Comparison of ENCODE assay signal across 13 mouse cellular contexts in the genomic region with DNA sequence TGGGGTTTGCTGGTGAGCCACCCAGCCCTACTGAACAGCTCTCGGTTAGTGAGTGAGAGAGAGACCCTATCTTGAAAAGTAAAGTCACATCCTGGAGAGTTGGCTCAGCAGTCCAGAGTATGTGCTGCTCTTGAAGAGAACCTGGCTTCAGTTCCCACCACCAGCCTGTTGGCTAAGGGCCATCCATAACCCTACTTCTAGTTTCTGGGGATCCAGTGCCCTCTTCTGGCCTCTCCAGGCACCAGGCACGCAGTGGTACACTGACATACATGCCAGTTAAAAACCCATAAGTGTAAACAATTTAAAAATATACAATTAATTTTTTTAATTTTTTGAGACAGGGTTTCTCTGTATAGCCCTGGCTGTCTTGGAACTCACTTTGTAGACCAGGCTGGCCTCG. TPM values are rescaled to one million over a fixed set of nuclear protein-coding genes. Genes with fewer than 3 reads are reported as not detected.
DNase-seq lines count a peak whose midpoint lies in the region; ATAC-seq and TF ChIP-seq lines count a peak whose summit lies in the region.
"Had no signal": no experiment of that assay in that cellular context is flagged by ENCODE, and none has a peak within 500 bp of the region (broad histone marks: within the 10 kb centered on the region; RNA-seq: fewer than 3 reads in every experiment).

No protein-coding gene starts in this region.

- no peak overlapping the region for H3K27ac ChIP-seq in intestine, postnatal 0 days (ENCODE audit: low read depth, low read length)
- no peak overlapping the region for H3K27ac ChIP-seq in intestine, embryonic 15.5 days
- H3K27ac ChIP-seq in MEL (ENCODE audit: control insufficient read depth, low read depth, low read length), result no peak overlapping the region
- H3K27ac ChIP-seq: embryonic facial prominence, embryonic 10.5 days; kidney, embryonic 15.5 days; limb, embryonic 13.5 days; midbrain, embryonic 13.5 days had no signal

- peak; percentile 65 for TF ChIP-seq RAD21 in MEL (IDR thresholded peaks at IDR 0.05; ENCODE audit: low read depth, low read length)

- H3K4me2 ChIP-seq in intestine, postnatal 0 days (replicated peaks; ENCODE audit: low read depth), result no peak overlapping the region
- no peak overlapping the region for H3K4me2 ChIP-seq in intestine, embryonic 15.5 days (replicated peaks)
- H3K4me2 ChIP-seq: kidney, embryonic 15.5 days; limb, embryonic 13.5 days; midbrain, embryonic 13.5 days had no signal

- TF ChIP-seq CTCF in intestine, postnatal 0 days (IDR thresholded peaks at IDR 0.05; ENCODE audit: low read depth), result peak; percentile 56
- TF ChIP-seq CTCF in MEL (IDR thresholded peaks at IDR 0.05 in 2 of 3, conservative IDR thresholded peaks at IDR 0.05 in 1 of 3; ENCODE audit: control insufficient read depth in 1 of 3, insufficient read depth in 1 of 3, low read depth in 2 of 3, low read length in 3 of 3, poor library complexity in 1 of 3, severe bottlenecking in 1 of 3), result peak; percentile 41 to 74 (median 74)

- no peak for TF ChIP-seq EP300 in MEL (IDR thresholded peaks at IDR 0.05; ENCODE audit: low read depth in 1 of 2, low read length in 2 of 2)

- 0 out of 2 replicates have a peak, but pooled peaks cover 5% of the 10 kb centered on the region for H3K4me1 ChIP-seq in intestine, postnatal 0 days (replicated peaks; ENCODE audit: control insufficient read depth, insufficient read depth, low read length)
- no peaks in the 10 kb centered on the region; the same call in 1 of the 2 replicates for H3K4me1 ChIP-seq in intestine, embryonic 15.5 days (replicated peaks)
- H3K4me1 ChIP-seq in MEL (ENCODE audit: control insufficient read depth in 1 of 2, insufficient read depth in 2 of 2, low read length in 2 of 2), result peaks cover 17 to 29% of the 10 kb centered on the region in 2 experiments

- no peaks in the 10 kb centered on the region for H3K27me3 ChIP-seq in intestine, postnatal 0 days (replicated peaks; ENCODE audit: control insufficient read depth, insufficient read depth, low read length)
- no peaks in the 10 kb centered on the region for H3K27me3 ChIP-seq in intestine, embryonic 15.5 days (replicated peaks)
- H3K27me3 ChIP-seq in MEL (ENCODE audit: control insufficient read depth in 1 of 2, insufficient read depth in 2 of 2, low read length in 2 of 2), result no peaks in the 10 kb centered on the region
- H3K27me3 ChIP-seq: kidney, embryonic 15.5 days; limb, embryonic 13.5 days; midbrain, embryonic 13.5 days had no signal

- no peak overlapping the region for H3K9ac ChIP-seq in intestine, postnatal 0 days (ENCODE audit: low read depth, low read length)
- no peak overlapping the region for H3K9ac ChIP-seq in intestine, embryonic 15.5 days
- peak overlapping the region; percentile 11; the same call in 1 of the 2 replicates for H3K9ac ChIP-seq in MEL (ENCODE audit: control insufficient read depth, low read depth, low read length, poor library complexity, severe bottlenecking)
- H3K9ac ChIP-seq: kidney, embryonic 15.5 days; limb, embryonic 13.5 days; midbrain, embryonic 13.5 days had no signal

- 88% methylated on average over 3 of the region's 3 CpGs for WGBS in intestine, postnatal 0 days
- 75% methylated on average over 3 of the region's 3 CpGs for WGBS in intestine, embryonic 15.5 days

- ATAC-seq in intestine, postnatal 0 days, result no peak
- ATAC-seq in intestine, embryonic 15.5 days, result no peak
- ATAC-seq: midbrain, embryonic 13.5 days had no signal

- H3K36me3 ChIP-seq in intestine, postnatal 0 days (ENCODE audit: control insufficient read depth, insufficient read depth), result peaks cover 12% of the 10 kb centered on the region; the same call in 1 of the 2 replicates
- H3K36me3 ChIP-seq in intestine, embryonic 15.5 days, result 0 out of 2 replicates have a peak, but pooled peaks cover 3% of the 10 kb centered on the region
- peaks cover 0 to 25% of the 10 kb centered on the region in 2 experiments; a peak in 2 of 4 replicates for H3K36me3 ChIP-seq in MEL (ENCODE audit: control insufficient read depth in 1 of 2, insufficient read depth in 2 of 2, low read length in 2 of 2)

- TF ChIP-seq POLR2A in MEL (IDR thresholded peaks at IDR 0.05; ENCODE audit: control insufficient read depth in 1 of 2, insufficient read depth in 1 of 2, low read depth in 1 of 2, low read length in 2 of 2, poor library complexity in 1 of 2), result no peak

- H3K9me3 ChIP-seq in intestine, postnatal 0 days (ENCODE audit: control insufficient read depth), result no peaks in the 10 kb centered on the region
- no peaks in the 10 kb centered on the region for H3K9me3 ChIP-seq in intestine, embryonic 15.5 days
- H3K9me3 ChIP-seq in MEL (replicated peaks; ENCODE audit: insufficient read depth, low read length), result no peaks in the 10 kb centered on the region
- H3K9me3 ChIP-seq: embryonic facial prominence, embryonic 10.5 days; kidney, embryonic 15.5 days; limb, embryonic 13.5 days; midbrain, embryonic 13.5 days had no signal

- H3K4me3 ChIP-seq in intestine, postnatal 0 days (ENCODE audit: low read depth, low read length), result no peak overlapping the region
- no peak overlapping the region for H3K4me3 ChIP-seq in intestine, embryonic 15.5 days (replicated peaks)
- no peak overlapping the region for H3K4me3 ChIP-seq in MEL (ENCODE audit: control insufficient read depth in 1 of 2, insufficient read depth in 1 of 2, low read depth in 2 of 2, low read length in 2 of 2)
- H3K4me3 ChIP-seq: embryonic facial prominence, embryonic 10.5 days; kidney, embryonic 15.5 days; limb, embryonic 13.5 days; midbrain, embryonic 13.5 days had no signal

- H3K79me2 ChIP-seq in MEL (ENCODE audit: control insufficient read depth, insufficient read depth, low read length, poor library complexity), result peaks cover 1% of the 10 kb centered on the region

- DNase-seq in 416B (ENCODE audit: low read depth) (peak; percentile 82), MEL (ENCODE audit: low read depth, low spot score) (peak; percentile 87)
- DNase-seq in lung, postnatal 36 days, result peak; percentile 54
- DNase-seq in yolk sac, embryonic 10.5 days (ENCODE audit: low spot score), result no peak
- DNase-seq in right cerebral cortex, postnatal 10 days (ENCODE audit: low spot score in 2 of 2), result no peak
- DNase-seq in Muller cell, postnatal 12 days (ENCODE audit: inconsistent ontology term), result no peak
- DNase-seq: heart, postnatal 10 days had no signal

TF ChIP-seq in MEL, 35 proteins besides CTCF, POLR2A, EP300 and RAD21:
- TF ChIP-seq SMC3 (IDR thresholded peaks at IDR 0.05; ENCODE audit: low read depth, low read length) (peak; percentile 49), ZC3H11A (IDR thresholded peaks at IDR 0.05; ENCODE audit: low read depth, low read length) (no peak), MAX (IDR thresholded peaks at IDR 0.05; ENCODE audit: low read length) (0 out of 2 replicates have a peak, but pooled peaks have one; percentile 12), MXI1 (IDR thresholded peaks at IDR 0.05; ENCODE audit: low read depth, low read length) (peak; percentile 38; the same call in 1 of the 2 replicates), TBP (IDR thresholded peaks at IDR 0.05; ENCODE audit: low read depth, low read length) (peak; percentile 56; the same call in 1 of the 2 replicates), E2F4 (IDR thresholded peaks at IDR 0.05; ENCODE audit: borderline replicate concordance, low read depth, low read length) (no peak), ZKSCAN1 (IDR thresholded peaks at IDR 0.05; ENCODE audit: low read depth, low read length) (no peak), SIN3A (IDR thresholded peaks at IDR 0.05; ENCODE audit: low read length) (peak; percentile 51; the same call in 1 of the 2 replicates)

RNA-seq across cellular contexts. Expression of gene Ifi35, which starts 2.2 kb away (rescaled TPM):
- polyA plus RNA-seq in intestine, postnatal 0 days (2015; fragmentation: Nextera tagmentation; extraction: Ambion mirVana), result 100 and 102 TPM in 2 replicates
- polyA plus RNA-seq in intestine, embryonic 15.5 days (2015; fragmentation: Nextera tagmentation; extraction: Ambion mirVana), result 23.9 and 24.5 TPM in 2 replicates
- 37.5 and 64.4 TPM in 2 replicates for total RNA-seq in MEL (2012; rRNA removed)
- polyA plus RNA-seq in MEL (2012; ENCODE audit: insufficient read depth in 1 of 2, insufficient read length in 2 of 2, low read depth in 1 of 2, low replicate concordance in 2 of 2, missing spikeins in 1 of 2), result 100 to 1,000 TPM in 1 of 2 experiments, 10 to 100 TPM in 1; 35.5 to 146 TPM

RNA-seq across cellular contexts. Expression of gene Rpl27, which starts 8.3 kb away (rescaled TPM):
- 240 and 241 TPM in 2 replicates for polyA plus RNA-seq in intestine, postnatal 0 days (2015; fragmentation: Nextera tagmentation; extraction: Ambion mirVana)
- 322 and 353 TPM in 2 replicates for polyA plus RNA-seq in intestine, embryonic 15.5 days (2015; fragmentation: Nextera tagmentation; extraction: Ambion mirVana)
- 2,405 and 2,621 TPM in 2 replicates for total RNA-seq in MEL (2012; rRNA removed)
- polyA plus RNA-seq in MEL (2012; ENCODE audit: insufficient read depth in 1 of 2, insufficient read length in 2 of 2, low read depth in 1 of 2, low replicate concordance in 2 of 2, missing spikeins in 1 of 2), result 100 to 1,000 TPM in 1 of 2 experiments, not detected in 1; 595 TPM

RNA-seq across cellular contexts. Expression of gene Rnd2, which starts 14.4 kb away (rescaled TPM):
- 27.8 and 31.9 TPM in 2 replicates for polyA plus RNA-seq in intestine, postnatal 0 days (2015; fragmentation: Nextera tagmentation; extraction: Ambion mirVana)
- polyA plus RNA-seq in intestine, embryonic 15.5 days (2015; fragmentation: Nextera tagmentation; extraction: Ambion mirVana), result 23.7 and 24.5 TPM in 2 replicates
- 4.2 and 6.4 TPM in 2 replicates for total RNA-seq in MEL (2012; rRNA removed)
- polyA plus RNA-seq in MEL (2012; ENCODE audit: insufficient read depth in 1 of 2, insufficient read length in 2 of 2, low read depth in 1 of 2, low replicate concordance in 2 of 2, missing spikeins in 1 of 2), result 10 to 100 TPM in 1 of 2 experiments, not detected in 1; 18.6 TPM

RNA-seq across cellular contexts. Expression of gene Vat1, which starts 15.6 kb away (rescaled TPM):
- 94.5 and 95.6 TPM in 2 replicates for polyA plus RNA-seq in intestine, postnatal 0 days (2015; fragmentation: Nextera tagmentation; extraction: Ambion mirVana)
- polyA plus RNA-seq in intestine, embryonic 15.5 days (2015; fragmentation: Nextera tagmentation; extraction: Ambion mirVana), result 69.7 and 70.0 TPM in 2 replicates
- 43.9 and 49.5 TPM in 2 replicates for total RNA-seq in MEL (2012; rRNA removed)
- 100 to 1,000 TPM in 1 of 2 experiments, not detected in 1; 125 TPM for polyA plus RNA-seq in MEL (2012; ENCODE audit: insufficient read depth in 1 of 2, insufficient read length in 2 of 2, low read depth in 1 of 2, low replicate concordance in 2 of 2, missing spikeins in 1 of 2)

RNA-seq across cellular contexts. Expression of gene Ptges3l, which starts 25.3 kb away (rescaled TPM):
- polyA plus RNA-seq in intestine, postnatal 0 days (2015; fragmentation: Nextera tagmentation; extraction: Ambion mirVana), result 7.0 and 7.8 TPM in 2 replicates
- 11.7 TPM in 2 replicates for polyA plus RNA-seq in intestine, embryonic 15.5 days (2015; fragmentation: Nextera tagmentation; extraction: Ambion mirVana)
- total RNA-seq in MEL (2012; rRNA removed), result 1.4 and 1.6 TPM in 2 replicates
- polyA plus RNA-seq in MEL (2012; ENCODE audit: insufficient read depth in 1 of 2, insufficient read length in 2 of 2, low read depth in 1 of 2, low replicate concordance in 2 of 2, missing spikeins in 1 of 2), result 1 to 10 TPM in 1 of 2 experiments, not detected in 1; 2.3 TPM

Comparison
In these comparisons a context has a peak if more than half of its experiments do, and no peak if none do; other contexts are left out.
1. DNase-seq: peak in 416B (single experiment), MEL (single experiment) and lung, postnatal 36 days (single experiment); none in yolk sac, embryonic 10.5 days (single experiment), right cerebral cortex, postnatal 10 days (0 of 2) and Muller cell, postnatal 12 days (single experiment).